Mouse (Mus musculus) R1 (cell line): Measurements from ENCODE around the gene Gm6592.
"Not testable (repeated sequence)": the region's sequence is repeated elsewhere in the genome, so short reads cannot be mapped to it uniquely, and the experiment has no call there.

Experiments used
- DNase-seq: peaks from one replicate; pipeline ENCODE4 v3.0.0-alpha.2; 2018; ENCODE audit warnings: low read depth, low spot score

Gene Gm6592

GRCm38 (mm10) chrX:8843694-8844093 is at the start of gene Gm6592:
Gene Gm6592 (plus strand): TSS chrX:8843994.
- no peak for DNase-seq

DNA sequence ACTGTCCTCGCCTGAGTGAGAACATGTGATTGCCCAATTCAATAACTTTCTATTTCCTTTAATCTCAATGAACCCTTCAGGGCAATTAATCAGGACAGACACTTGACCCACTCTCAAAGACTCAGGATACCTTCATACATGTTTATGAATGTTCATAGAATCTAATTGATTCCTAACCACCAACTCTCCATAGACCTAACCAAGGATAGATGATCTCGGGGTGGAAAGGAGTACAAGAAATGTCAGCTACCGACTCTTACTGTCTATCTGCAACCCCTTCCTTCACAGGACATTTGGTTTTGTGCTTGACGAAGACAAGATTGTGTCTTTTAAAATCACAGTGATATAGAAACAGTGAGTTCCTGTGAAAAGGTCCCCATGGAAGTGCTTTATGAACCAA is 40.4 kb upstream of the Gm6592 start, which contains the start of gene Ssxb5:
Gene Ssxb5, plus strand, starts transcription at position 301 of the 400 bp plus-strand sequence.
- not testable (repeated sequence) for DNase-seq

- peak; percentile 33 for DNase-seq
Measured at GRCm38 (mm10) chrX:8832043-8832442, 11.8 kb upstream of the Gm6592 start.

DNA sequence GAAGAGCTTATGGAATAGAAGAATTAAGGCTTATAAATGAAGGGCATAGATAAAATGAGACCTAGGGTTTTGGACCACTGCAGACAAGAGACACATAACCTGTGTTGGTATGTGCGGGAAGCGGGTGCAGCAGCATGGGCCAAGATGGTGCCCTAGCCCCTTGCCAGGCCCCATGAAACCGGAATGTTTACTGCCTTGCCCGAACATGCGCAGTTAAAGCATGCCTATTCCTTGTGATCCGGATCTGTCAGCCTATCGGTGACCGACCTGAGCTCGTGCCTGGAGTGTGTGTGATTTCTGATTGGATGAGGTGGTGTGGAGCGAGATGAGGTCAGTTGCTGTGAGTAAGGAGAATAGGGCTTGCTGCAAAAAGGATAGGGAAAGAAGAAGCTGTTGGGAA is 8.7 kb downstream of the Gm6592 start:
- DNase-seq: peak; percentile 7

GRCm38 (mm10) chrX:8864331-8864730 is 20.5 kb downstream of the Gm6592 start:
- DNase-seq: peak; percentile 85

- DNase-seq: not testable (repeated sequence)
Measured at GRCm38 (mm10) chrX:8873953-8874352, 30.2 kb downstream of the Gm6592 start, which contains the start of gene Gm5751. Gene Gm5751 (plus strand): TSS chrX:8874253.

DNA sequence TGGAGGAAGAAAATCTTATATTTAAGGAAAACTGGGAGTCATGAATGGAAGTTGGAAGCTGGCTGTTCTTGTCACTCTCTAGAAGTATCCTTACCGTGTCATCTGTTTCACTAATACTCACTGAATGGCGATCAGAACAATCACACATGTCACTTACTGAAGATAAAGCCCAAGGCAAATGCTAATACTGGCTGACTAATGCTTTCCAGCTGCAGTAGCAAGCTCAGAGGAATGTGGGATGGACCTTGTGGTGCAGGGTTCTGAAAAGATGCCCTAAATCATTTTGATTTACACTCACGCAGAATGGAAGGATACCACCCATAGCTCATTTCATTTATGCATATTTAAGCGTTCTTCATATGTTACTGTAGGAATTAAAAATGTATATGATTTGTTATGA is 40.5 kb downstream of the Gm6592 start:
- DNase-seq: no peak

DNA sequence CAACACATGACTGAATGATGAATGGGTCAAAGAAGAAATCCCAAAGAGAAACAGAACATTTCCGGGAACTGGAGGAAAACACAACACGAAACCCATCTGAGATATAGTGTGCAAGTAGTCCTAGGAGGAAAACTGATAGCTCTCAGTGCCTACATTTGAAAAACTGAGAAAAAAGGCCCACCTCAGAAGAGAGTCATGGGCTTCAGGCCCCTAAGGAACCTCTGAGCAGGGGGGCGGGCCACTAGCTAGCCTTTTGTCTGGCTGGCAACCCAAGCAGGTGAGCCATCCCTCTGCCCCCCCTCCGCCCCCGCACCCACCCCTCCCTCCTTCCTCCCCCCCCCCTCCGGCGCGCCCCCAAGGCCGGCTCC is 48.2 kb downstream of the Gm6592 start:
- DNase-seq: no peak

GRCm38 (mm10) chrX:8892343-8893155 is 48.8 kb downstream of the Gm6592 start, which contains the start of gene B630019K06Rik:
Gene B630019K06Rik (plus strand): TSS chrX:8892382.
- DNase-seq: peak; percentile 22

DNA sequence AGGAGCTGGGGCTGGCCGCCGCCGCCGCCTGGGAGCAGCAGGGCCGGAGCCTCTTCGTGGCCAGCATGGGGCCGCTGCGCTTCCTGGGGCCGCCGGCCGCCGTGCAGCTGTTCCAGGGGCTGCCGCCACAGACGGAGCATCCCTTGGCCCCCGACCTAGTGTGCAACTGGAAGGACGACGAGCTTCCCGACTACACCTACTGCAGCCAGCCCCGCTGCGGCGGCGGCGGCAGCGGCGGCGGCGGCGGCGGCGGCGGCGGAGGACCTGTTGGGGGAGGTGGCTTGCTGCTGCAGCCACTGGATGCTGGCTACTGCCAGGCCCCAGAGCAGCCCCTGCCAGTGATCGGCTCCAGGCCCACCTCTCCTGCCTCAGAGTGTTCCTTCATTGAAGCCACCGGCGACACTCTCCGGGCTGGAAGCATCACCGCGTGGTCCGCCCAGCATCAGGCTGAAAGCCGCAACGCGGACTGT is 49.4 kb downstream of the Gm6592 start:
- DNase-seq: peak; percentile 17
